ENCODE assay signal across 9 mouse cellular contexts in the genomic region with DNA sequence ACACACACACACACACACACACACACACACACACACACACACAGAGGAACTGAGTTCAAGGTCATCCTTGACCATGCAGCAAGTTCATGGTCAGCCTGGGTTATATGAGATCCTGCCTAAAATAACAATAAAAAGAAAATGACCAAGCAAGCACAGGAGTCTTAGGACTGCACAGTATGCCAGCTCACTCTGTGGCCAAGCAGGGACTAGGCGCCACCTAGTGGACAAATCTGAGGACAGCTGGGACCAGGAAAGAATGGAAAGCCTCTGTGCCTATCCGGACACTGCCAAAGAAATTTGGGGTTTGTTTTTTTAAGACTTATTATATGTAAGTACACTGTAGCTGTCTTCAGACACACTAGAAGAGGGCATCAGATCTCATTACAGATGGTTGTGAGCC. TPM values are rescaled to one million over a fixed set of nuclear protein-coding genes. Genes with fewer than 3 reads are reported as not detected.
DNase-seq lines count a peak whose midpoint lies in the region; ATAC-seq and TF ChIP-seq lines count a peak whose summit lies in the region.
"Had no signal": no experiment of that assay in that cellular context is flagged by ENCODE, and none has a peak within 500 bp of the region (broad histone marks: within the 10 kb centered on the region; RNA-seq: fewer than 3 reads in every experiment).

No protein-coding gene starts in this region.

- peak; percentile 60; the same call in 1 of the 2 replicates for TF ChIP-seq CTCF in thymus, adult 2 months (IDR thresholded peaks at IDR 0.05; ENCODE audit: borderline replicate concordance, control insufficient read depth, extremely low read depth, insufficient read depth, low read length, poor library complexity)

- 30% methylated on average over 2 of the region's 2 CpGs for WGBS in thymus, adult 2 months
- WGBS in intestine, embryonic 16.5 days, result 16% methylated on average over 2 of the region's 2 CpGs
- WGBS in limb, embryonic 11.5 days, result 27% methylated on average over 2 of the region's 2 CpGs
- 22% methylated on average over 2 of the region's 2 CpGs for WGBS in midbrain, embryonic 13.5 days

- H3K9ac ChIP-seq in intestine, embryonic 16.5 days (ENCODE audit: low read depth, low read length), result no peak overlapping the region
- H3K9ac ChIP-seq in limb, embryonic 11.5 days (ENCODE audit: low read length), result no peak overlapping the region
- H3K9ac ChIP-seq in midbrain, embryonic 13.5 days (replicated peaks), result no peak overlapping the region; the same call in 1 of the 2 replicates

- H3K9me3 ChIP-seq in intestine, embryonic 16.5 days (ENCODE audit: control insufficient read depth, low read length), result peaks cover 5% of the 10 kb centered on the region; the same call in 1 of the 2 replicates
- no peaks in the 10 kb centered on the region; the same call in 1 of the 2 replicates for H3K9me3 ChIP-seq in limb, embryonic 11.5 days (ENCODE audit: control insufficient read depth, low read length)
- no peaks in the 10 kb centered on the region for H3K9me3 ChIP-seq in midbrain, embryonic 13.5 days

- TF ChIP-seq POLR2A in thymus, adult 2 months (IDR thresholded peaks at IDR 0.05; ENCODE audit: control insufficient read depth, extremely low read depth, insufficient read depth, low read length, poor library complexity), result no peak

- H3K4me2 ChIP-seq in intestine, embryonic 16.5 days (ENCODE audit: low read depth, low read length), result no peak overlapping the region
- H3K4me2 ChIP-seq in limb, embryonic 11.5 days (ENCODE audit: low read depth, severe bottlenecking), result no peak overlapping the region
- no peak overlapping the region for H3K4me2 ChIP-seq in midbrain, embryonic 13.5 days (replicated peaks)

- no peaks in the 10 kb centered on the region for H3K27me3 ChIP-seq in thymus, adult 2 months (ENCODE audit: control insufficient read depth, insufficient read depth, low read length)
- no peaks in the 10 kb centered on the region for H3K27me3 ChIP-seq in intestine, embryonic 16.5 days (replicated peaks; ENCODE audit: control insufficient read depth, insufficient read depth, low read length)
- no peaks in the 10 kb centered on the region for H3K27me3 ChIP-seq in limb, embryonic 11.5 days (ENCODE audit: control insufficient read depth, insufficient read depth, low read length)
- H3K27me3 ChIP-seq in midbrain, embryonic 13.5 days, result no peaks in the 10 kb centered on the region

- H3K4me3 ChIP-seq in thymus, adult 2 months (ENCODE audit: control insufficient read depth, insufficient read depth, low read length), result no peak overlapping the region
- no peak overlapping the region for H3K4me3 ChIP-seq in intestine, embryonic 16.5 days (ENCODE audit: low read length)
- H3K4me3 ChIP-seq in limb, embryonic 11.5 days (ENCODE audit: low read depth, low read length), result no peak overlapping the region
- no peak overlapping the region for H3K4me3 ChIP-seq in midbrain, embryonic 13.5 days (replicated peaks)
- H3K4me3 ChIP-seq: erythroblast, embryonic 14.5 days had no signal

- H3K27ac ChIP-seq in thymus, adult 2 months (ENCODE audit: control insufficient read depth, insufficient read depth, low read length), result no peak overlapping the region
- no peak overlapping the region for H3K27ac ChIP-seq in intestine, embryonic 16.5 days (ENCODE audit: low read length)
- H3K27ac ChIP-seq in limb, embryonic 11.5 days (replicated peaks; ENCODE audit: low read depth, low read length), result no peak overlapping the region
- 0 out of 2 replicates have a peak overlapping the region, but pooled peaks have one; percentile 39 for H3K27ac ChIP-seq in midbrain, embryonic 13.5 days

- peaks cover 38% of the 10 kb centered on the region for H3K36me3 ChIP-seq in thymus, adult 2 months (ENCODE audit: control insufficient read depth, insufficient read depth, low read length)
- H3K36me3 ChIP-seq in intestine, embryonic 16.5 days (ENCODE audit: control insufficient read depth, insufficient read depth, low read length), result peaks cover 20% of the 10 kb centered on the region
- H3K36me3 ChIP-seq in limb, embryonic 11.5 days (ENCODE audit: control insufficient read depth, insufficient read depth, low read length), result peaks cover 31% of the 10 kb centered on the region
- peaks cover 80% of the 10 kb centered on the region for H3K36me3 ChIP-seq in midbrain, embryonic 13.5 days

- peak; percentile 77 for ATAC-seq in intestine, embryonic 16.5 days
- ATAC-seq in limb, embryonic 11.5 days (ENCODE audit: insufficient number of reproducible peaks, low FRiP score, low TSS enrichment, low read depth), result peak; percentile 46
- peak; percentile 90 for ATAC-seq in midbrain, embryonic 13.5 days

- DNase-seq in thymus, adult 2 months, result peak; percentile 46
- DNase-seq in thymus, adult 18-20 months, result no peak
- DNase-seq in cerebellum, postnatal 4 days (ENCODE audit: low spot score in 2 of 2), result peak; percentile 53 to 73
- DNase-seq in gastrocnemius, adult 8-10 months (ENCODE audit: low spot score in 2 of 2), result peak; percentile 47 to 49
- peak; percentile 89 for DNase-seq in limb, embryonic 11.5 days (ENCODE audit: low spot score)
- DNase-seq in spleen, adult 18-20 months, result peak; percentile 37 to 57

- H3K4me1 ChIP-seq in thymus, adult 2 months (replicated peaks; ENCODE audit: control insufficient read depth, insufficient read depth, low read length), result peaks cover 14% of the 10 kb centered on the region
- H3K4me1 ChIP-seq in intestine, embryonic 16.5 days (ENCODE audit: control insufficient read depth, insufficient read depth, low read length), result peaks cover 17% of the 10 kb centered on the region
- no peaks in the 10 kb centered on the region for H3K4me1 ChIP-seq in limb, embryonic 11.5 days (ENCODE audit: control insufficient read depth, insufficient read depth, low read length)
- H3K4me1 ChIP-seq in midbrain, embryonic 13.5 days (replicated peaks), result no peaks in the 10 kb centered on the region

RNA-seq across cellular contexts. Expression of gene Srrm1, which starts 35.2 kb away (rescaled TPM):
- polyA plus RNA-seq in thymus, adult 2 months (2012; rRNA removed), result 41.0 and 50.0 TPM in 2 replicates
- total RNA-seq in gastrocnemius, adult 8-10 months (2022), result 10 to 100 TPM; 54.8 to 68.5 (median 57.3) TPM
- polyA plus RNA-seq in intestine, embryonic 16.5 days (2015; fragmentation: Nextera tagmentation; extraction: Ambion mirVana), result 152 and 176 TPM in 2 replicates
- polyA plus RNA-seq in limb, embryonic 11.5 days (2014; fragmentation: Nextera tagmentation; extraction: Ambion mirVana), result 243 and 254 TPM in 2 replicates
- 211 and 246 TPM in 2 replicates for polyA plus RNA-seq in midbrain, embryonic 13.5 days (2015; fragmentation: Nextera tagmentation; extraction: Ambion mirVana)

RNA-seq across cellular contexts. Expression of gene Clic4, which starts 45.4 kb away (rescaled TPM):
- polyA plus RNA-seq in thymus, adult 2 months (2012; rRNA removed), result 50.2 and 55.1 TPM in 2 replicates
- total RNA-seq in gastrocnemius, adult 8-10 months (2022), result 10 to 100 TPM; 16.8 to 27.9 (median 18.1) TPM
- polyA plus RNA-seq in intestine, embryonic 16.5 days (2015; fragmentation: Nextera tagmentation; extraction: Ambion mirVana), result 107 and 109 TPM in 2 replicates
- 141 and 161 TPM in 2 replicates for polyA plus RNA-seq in limb, embryonic 11.5 days (2014; fragmentation: Nextera tagmentation; extraction: Ambion mirVana)
- polyA plus RNA-seq in midbrain, embryonic 13.5 days (2015; fragmentation: Nextera tagmentation; extraction: Ambion mirVana), result 95.1 and 108 TPM in 2 replicates

Comparison
In these comparisons a context has a peak if more than half of its experiments do, and no peak if none do; other contexts are left out.
1. DNase-seq: peak in thymus, adult 2 months (single experiment), cerebellum, postnatal 4 days (2 of 2), gastrocnemius, adult 8-10 months (2 of 2), limb, embryonic 11.5 days (single experiment) and spleen, adult 18-20 months (2 of 2); none in thymus, adult 18-20 months (0 of 2).
2. Peak in every context shown above with its lines, with median percentiles within 50 percentile points of each other: ATAC-seq.